Mouse (Mus musculus) spleen, postnatal 36 days (tissue): Measurements from ENCODE around the gene Nxpe2.
"Not testable (repeated sequence)": the region's sequence is repeated elsewhere in the genome, so short reads cannot be mapped to it uniquely, and the experiment has no call there.

Source experiments
- DNase-seq, 2 experiments: peaks; one replicate each; pipeline ENCODE4 v3.0.0; 2022; ENCODE audit warnings: low spot score in 2 of 2, mixed read lengths in 1 of 2

The Nxpe2 gene

DNA sequence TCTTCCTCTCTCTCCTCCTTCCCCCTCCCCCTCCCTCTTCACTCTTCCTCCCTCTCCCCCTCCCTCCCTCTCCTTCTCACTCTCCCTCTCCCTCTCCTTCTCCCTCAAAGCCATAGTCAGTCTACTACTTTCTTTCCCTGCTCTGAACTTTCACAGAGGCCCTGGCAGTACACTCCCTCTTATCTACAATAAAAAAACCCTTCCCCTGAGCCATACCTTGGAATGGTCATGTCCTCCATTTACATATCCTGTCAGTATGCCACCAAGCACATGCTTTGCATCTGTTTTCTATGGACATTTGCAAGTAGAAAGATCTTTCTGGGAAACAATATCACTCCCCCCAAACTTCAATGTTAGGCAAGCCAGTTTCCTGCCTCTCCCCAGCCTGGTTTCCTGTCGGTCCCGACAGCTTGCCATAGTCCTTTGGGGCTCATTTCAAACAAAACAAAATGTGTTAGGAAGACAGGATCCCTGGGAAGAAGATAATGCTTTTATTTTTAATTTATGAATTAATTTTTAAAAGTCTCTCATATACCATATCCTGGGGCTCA is at the start of gene Nxpe2:
Nxpe2 (minus strand) TSS at position 307 of the 551 bp plus-strand sequence.
- no peak for DNase-seq

DNA sequence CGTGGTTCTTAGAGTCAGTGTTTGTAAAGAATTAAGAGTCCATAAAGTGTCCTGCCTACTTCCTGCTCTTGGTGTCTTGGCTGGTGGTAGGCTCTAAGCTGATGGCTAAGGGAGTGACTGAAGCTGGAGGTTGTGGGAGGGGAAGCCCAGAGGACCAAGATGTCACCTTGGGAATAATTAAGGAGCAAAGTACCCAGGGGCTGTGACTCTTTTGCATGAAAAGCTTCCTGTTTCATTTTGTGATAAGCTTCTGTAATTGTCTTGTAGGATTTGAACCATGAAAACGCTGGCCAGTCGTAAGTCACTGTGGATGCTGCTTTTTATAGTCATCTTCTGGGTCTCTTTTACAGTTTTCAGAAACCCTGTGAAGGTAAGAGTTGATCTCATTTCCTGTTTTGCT is 36.7 kb upstream of the Nxpe2 start:
- peak in 1 of 2 experiments; percentile 18 for DNase-seq

- no peak for DNase-seq
Observed at GRCm38 (mm10) chr9:48388451-48388850, 35.2 kb upstream of the Nxpe2 start.

DNA sequence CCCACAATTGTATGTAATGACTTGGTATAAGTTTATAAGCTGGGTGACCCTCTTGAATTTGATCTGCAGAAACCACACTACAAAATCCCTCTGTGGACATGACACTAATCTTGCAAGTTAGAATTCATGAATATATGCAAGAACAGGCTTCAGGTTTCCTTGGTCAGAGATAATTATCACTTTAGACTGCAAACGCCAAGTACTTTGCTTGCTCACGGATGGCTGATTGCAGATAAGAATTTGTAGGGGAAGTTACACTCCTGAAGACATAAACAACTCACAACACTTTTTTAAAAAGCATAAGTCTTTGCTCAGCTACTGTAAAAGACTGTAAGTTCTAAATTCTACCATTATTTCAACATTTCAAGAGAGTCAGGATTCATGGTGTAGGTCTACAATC is 21.1 kb upstream of the Nxpe2 start:
- no peak for DNase-seq

- no peak for DNase-seq
Observed at GRCm38 (mm10) chr9:48373232-48373878, 20.1 kb upstream of the Nxpe2 start.

GRCm38 (mm10) chr9:48362743-48363142 is 9.5 kb upstream of the Nxpe2 start:
- no peak for DNase-seq

GRCm38 (mm10) chr9:48361815-48362631 is 8.8 kb upstream of the Nxpe2 start:
- peak; percentile 33 to 70 for DNase-seq

DNA sequence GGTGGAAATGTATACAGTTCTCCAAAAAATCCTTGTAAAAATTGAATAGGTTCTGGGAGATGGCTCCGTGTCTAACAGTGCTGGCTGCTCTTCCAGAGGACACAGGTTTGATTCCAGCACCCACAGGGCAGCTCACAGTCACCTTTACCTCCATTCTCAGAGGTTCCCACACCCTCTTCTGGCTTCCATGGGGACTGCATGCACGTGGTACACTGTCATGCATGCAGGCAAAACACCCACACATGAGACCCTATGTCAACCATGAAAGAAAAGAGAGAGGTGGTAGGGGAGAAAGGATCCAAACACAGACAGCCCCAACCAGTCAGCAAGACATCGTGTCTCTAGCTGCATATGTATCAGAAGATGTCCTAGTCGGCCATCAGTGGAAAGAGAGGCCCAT is 7.6 kb upstream of the Nxpe2 start:
- no peak for DNase-seq

DNA sequence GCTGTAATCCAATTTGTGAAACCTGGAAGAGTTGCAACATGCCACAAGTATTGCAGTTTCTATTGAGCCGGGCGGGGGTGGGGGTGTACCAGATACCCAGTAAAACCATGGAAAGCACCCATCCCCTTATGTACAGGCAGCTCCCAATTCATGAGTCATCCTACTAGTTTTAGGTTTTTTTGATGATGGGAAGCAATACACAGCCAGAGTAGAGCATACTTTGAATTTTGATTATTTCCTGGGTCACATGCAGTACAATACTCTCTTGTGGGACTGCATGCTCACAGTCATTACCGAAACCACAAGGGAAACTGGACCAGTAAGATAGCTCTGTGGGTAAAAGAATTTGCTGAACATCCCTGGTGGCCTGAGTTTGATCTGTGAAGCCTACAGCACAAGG is 3.8 kb upstream of the Nxpe2 start:
- no peak for DNase-seq

DNA sequence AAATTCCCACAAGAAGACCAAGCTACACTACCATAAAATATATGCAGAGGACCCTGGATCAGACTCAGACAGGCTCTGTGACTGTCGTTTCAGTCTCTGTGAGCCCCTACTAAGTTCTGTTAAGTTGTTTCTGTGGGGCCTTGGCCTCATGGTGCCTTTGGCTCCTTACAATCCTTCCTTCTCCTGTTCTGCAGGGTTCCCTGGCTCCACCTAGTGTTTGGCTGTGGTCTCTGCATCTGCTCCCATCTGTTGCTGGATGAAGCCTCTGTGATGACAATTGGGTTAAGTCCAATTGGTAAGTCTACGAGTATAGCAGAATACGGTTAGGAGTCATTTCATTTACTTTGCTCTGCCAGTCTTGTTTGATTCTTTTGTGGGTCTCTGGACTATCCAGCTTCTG is 1.5 kb upstream of the Nxpe2 start:
- DNase-seq, result peak; percentile 65 to 77

GRCm38 (mm10) chr9:48354122-48354521 is 868 bp upstream of the Nxpe2 start:
- no peak for DNase-seq

DNA sequence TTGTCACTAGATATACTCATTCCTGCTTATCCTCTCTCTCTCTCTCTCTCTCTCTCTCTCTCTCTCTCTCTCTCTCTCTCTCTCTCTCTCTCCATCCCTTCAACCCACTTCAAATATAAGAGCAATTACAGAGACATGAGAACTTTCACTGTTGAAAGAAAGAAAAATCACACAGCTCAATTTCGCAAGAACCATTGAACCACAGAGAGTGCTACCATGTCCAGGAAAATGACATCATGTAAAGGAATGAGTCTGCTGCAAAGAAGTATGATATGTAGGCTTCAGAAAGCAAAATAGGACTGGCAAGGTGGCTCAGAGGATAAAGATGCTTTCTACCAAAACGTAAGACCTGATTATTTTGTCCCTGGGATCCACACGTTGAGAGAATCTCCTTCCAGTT is 7.4 kb downstream of the Nxpe2 start:
- no peak for DNase-seq

DNA sequence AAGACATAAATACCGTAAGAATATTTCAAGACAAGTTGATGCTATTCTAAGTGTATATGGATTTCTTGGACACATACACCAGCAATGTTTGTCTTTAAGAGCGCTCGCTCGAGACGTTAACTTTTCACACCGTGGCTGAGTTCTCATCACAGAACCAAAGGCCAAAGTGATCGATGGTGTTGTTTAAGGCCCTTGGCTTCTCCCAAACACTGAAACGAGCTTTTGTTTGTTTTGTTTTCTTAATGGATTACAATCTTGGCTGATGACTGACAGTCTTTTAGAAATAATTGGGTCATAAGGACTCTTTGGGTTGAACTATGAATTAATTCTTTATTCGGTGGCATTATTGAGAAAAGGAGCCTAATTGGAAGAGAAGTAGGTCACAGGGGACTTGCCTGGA is 7.8 kb downstream of the Nxpe2 start:
- no peak for DNase-seq

DNA sequence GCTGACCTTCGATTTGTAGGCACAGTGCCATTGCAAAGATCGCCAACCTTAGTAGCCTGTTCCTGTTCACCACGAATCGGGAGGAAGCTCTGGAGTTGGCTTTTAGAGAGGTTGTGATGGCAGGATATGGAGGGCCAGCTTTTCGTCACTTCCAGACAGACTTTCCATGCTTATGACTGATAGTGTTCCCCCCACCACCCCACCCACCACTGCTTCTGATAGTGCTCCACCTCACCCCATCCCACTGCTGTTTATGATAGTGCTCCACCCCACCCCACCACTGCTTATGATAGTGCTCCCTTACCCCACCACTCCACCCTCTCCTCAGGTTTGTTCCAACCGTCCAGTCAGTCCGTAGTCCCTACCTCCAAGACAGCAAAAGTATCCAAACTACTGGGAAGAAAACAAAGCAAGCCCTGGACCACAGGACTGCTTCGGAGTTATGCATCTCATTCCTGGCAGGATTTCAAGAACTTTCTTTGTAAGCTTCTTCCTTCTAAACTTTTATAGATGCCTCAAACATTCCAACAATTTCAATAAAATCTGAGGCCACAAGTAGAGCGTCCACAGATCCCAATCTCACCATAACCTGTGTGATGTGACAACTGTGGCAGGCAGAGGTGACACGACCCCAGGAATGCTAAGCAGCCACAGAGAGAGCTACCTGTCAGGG is 12.4 kb downstream of the Nxpe2 start:
- DNase-seq, result peak; percentile 51 to 71

GRCm38 (mm10) chr9:48339563-48339962 is 13.7 kb downstream of the Nxpe2 start:
- no peak for DNase-seq

- no peak for DNase-seq
Observed at GRCm38 (mm10) chr9:48338783-48339455, 14.3 kb downstream of the Nxpe2 start.

DNA sequence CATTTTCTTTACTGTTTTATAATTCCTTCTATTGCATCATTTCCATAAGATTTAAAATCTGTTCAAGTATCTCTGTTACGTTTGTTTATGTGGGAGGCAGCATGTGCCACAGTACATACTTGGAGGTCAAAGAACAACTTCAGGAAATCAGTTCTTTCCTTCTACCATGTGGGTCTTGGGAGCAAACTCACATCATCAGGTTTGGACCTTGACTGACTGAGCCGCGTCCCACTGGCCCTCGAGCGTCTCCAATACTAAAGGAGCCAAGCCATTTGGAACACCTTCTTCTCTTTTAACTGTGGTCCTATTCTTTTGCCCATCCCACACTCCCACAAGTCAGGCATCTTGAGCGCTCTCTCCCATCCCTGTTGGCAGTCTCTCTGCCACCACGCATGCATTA is 23.7 kb downstream of the Nxpe2 start:
- DNase-seq, result no peak

DNA sequence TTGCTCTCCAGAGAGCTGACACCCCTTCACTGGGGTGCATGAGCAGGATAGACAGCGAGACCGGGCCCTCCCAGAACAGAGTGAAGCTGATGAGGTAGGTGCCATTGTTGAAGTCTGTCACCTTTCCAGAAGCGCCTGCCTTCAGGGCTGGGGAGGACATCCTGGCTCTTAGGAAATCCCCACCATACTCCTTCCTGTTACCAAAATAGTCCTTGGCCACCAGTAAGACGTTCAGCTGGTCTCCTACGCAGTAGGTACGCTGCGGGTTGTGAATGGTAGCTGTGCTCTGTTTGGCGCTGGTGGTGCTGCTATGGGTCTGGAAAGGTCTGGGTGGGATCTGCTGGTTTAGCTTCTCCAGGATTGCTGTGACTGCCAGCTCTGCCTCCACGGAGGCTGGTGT is 26.9 kb downstream of the Nxpe2 start:
- no peak for DNase-seq

DNA sequence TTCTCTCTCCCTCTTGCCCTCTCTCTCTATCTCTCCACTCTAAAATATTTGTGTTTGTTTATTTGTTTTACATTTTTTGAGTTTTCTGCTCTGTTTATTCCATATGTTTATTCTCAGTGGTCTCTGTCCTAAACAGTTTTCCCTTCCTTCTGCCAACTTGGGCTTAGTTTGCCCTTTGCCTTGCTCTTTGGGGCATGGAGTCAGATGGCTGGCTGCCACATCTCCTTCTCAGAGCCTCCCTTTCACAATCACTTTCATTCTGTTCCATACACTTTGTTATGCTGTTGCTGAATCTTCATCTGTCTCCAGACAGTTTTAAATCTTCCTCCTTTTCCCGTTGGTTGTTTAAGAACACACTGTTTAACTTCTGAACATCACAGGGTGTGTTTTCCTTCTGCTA is 37.4 kb downstream of the Nxpe2 start:
- DNase-seq, result no peak

DNA sequence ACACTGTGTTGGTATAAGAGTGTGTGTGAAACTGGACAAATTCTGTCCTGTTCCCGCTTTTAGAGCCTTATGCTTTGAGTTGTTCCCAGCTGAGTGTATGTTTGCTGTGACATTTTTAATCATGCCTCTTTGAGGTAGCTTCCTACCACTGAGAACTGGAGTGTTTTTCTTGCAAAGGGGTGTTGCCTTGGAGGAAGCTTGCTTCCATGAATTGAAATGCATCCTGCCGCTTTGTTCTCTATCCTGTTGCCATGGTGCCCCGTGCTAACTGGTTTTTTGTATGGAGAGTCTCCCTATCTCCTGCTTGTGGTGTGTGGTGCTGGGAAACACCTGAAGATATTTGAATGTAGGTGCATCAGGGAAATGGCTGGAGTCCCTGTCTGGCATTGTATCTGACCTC is 39.1 kb downstream of the Nxpe2 start:
- no peak for DNase-seq

GRCm38 (mm10) chr9:48311241-48311640 is 42.0 kb downstream of the Nxpe2 start:
- DNase-seq, result no peak

DNA sequence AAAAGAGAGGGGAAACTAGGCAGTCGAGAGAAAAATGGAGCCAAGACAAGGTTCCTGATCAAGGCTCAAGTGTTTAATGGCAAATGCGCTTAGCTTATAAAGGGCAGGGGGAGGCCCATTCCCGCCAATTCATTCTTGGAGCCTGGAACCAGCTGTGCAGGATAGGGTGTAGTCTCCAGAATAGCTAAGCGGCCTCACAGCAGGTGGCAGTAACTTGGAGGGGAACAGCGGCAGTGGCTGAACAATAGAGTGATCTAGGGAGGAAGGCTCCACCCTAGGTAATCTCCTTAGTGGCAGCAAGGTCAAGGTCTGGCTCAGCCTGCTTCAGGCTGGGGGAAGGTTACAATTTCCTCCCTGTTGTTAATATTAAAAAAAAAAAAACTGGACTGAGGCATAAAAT is 49.7 kb downstream of the Nxpe2 start:
- DNase-seq, result not testable (repeated sequence)
